Mouse (Mus musculus) forebrain, postnatal 0 days (tissue): ENCODE data around the gene Mrpl55. TPM values are rescaled to one million over a fixed set of nuclear protein-coding genes. Genes with fewer than 3 reads are reported as not detected.

Experiments used
- ATAC-seq: fragments of 200-750 bp; cut with Nextera tagmentation; 2 replicates; pipeline ENCODE4 v1.8.0; 2017; ENCODE audit warnings: mild to moderate bottlenecking, moderate library complexity
- DNase-seq: peaks from one replicate; pipeline ENCODE4 v3.0.0-alpha.2; 2015
- H3K27ac ChIP-seq: fragments of 300-500 bp; sonication (generic); 2 replicates; pipeline ENCODE4 v1.5.1; 2014; ENCODE audit warnings: low read depth, mild to moderate bottlenecking, antibody characterized with exemption, low read length, moderate library complexity, mixed read lengths
- H3K27me3 ChIP-seq: fragments of 300-500 bp; sonication (generic); 2 replicates; pipeline ENCODE4 v1.6.1; 2014; ENCODE audit warnings: mild to moderate bottlenecking, low read length, mixed read lengths; ENCODE audit not compliant: insufficient read depth
- H3K36me3 ChIP-seq: fragments of 300-500 bp; sonication (generic); 2 replicates; pipeline ENCODE4 v1.6.1; 2014; ENCODE audit warnings: mild to moderate bottlenecking, moderate library complexity; ENCODE audit not compliant: insufficient read depth
- H3K4me1 ChIP-seq: fragments of 300-500 bp; sonication (generic); 2 replicates; pipeline ENCODE4 v1.6.1; 2014; ENCODE audit warnings: antibody characterized with exemption; ENCODE audit not compliant: insufficient read depth
- H3K4me2 ChIP-seq: fragments of 300-500 bp; sonication (generic); 2 replicates; pipeline ENCODE4 v1.6.1; 2014; ENCODE audit warnings: low read depth, mild to moderate bottlenecking, moderate library complexity
- H3K4me3 ChIP-seq: fragments of 300-500 bp; sonication (generic); 2 replicates; pipeline ENCODE4 v1.5.1; 2014; ENCODE audit warnings: low read depth, low read length, mixed read lengths
- H3K9ac ChIP-seq: fragments of 300-500 bp; sonication (generic); 2 replicates; pipeline ENCODE4 v1.6.1; 2014; ENCODE audit warnings: mild to moderate bottlenecking
- H3K9me3 ChIP-seq: fragments of 300-500 bp; sonication (generic); 2 replicates; pipeline ENCODE4 v1.6.1; 2016; ENCODE audit warnings: low read length
- CTCF ChIP-seq: sonication (generic); IDR thresholded peaks from 2 replicates; pipeline ENCODE4 v1.5.1; 2016; ENCODE audit warnings: antibody characterized with exemption, control low read depth, low read depth
- WGBS: fragments of 180-500 bp; shearing (Covaris S2); extraction: QIAGEN DNeasy Blood & Tissue Kit; methylation state at CpG from one replicate; pipeline ENCODE4 v1.1.7; 2014; 5-methylcytosine and 5-hydroxymethylcytosine counted together
- polyA plus RNA-seq: library from polyadenylated mRNA; unstranded; fragments of >200 nt; fragmentation: Nextera tagmentation; extraction: Ambion mirVana; gene quantifications from 2 replicates; pipeline ENCODE4 v1.2.1, GENCODE M21; 2015
- total RNA-seq: library from RNA; depleted of rRNA; stranded (reverse); fragments of >200 nt; gene quantifications from 2 replicates; pipeline ENCODE4 v1.2.3, GENCODE M21; 2014

Mrpl55 gene
- total and polyA plus RNA-seq, 2 experiments from 2014 or later = 45.2 to 124 TPM

- Histone ChIP-seq H3K27ac (no peak overlapping the region), H3K4me3 (no peak overlapping the region), H3K4me1 (0 out of 2 replicates have a peak, but pooled peaks cover 7% of the 10 kb centered on the region), H3K27me3 (no peaks in the 10 kb centered on the region), H3K36me3 (no peaks in the 10 kb centered on the region), H3K9me3 (no peaks in the 10 kb centered on the region), H3K4me2 (no peak overlapping the region), H3K9ac (no peak overlapping the region)
- no peak for ATAC-seq
- peak; percentile 50 for TF ChIP-seq CTCF
- DNase-seq = no peak
Measured at GRCm38 (mm10) chr11:59219064-59219463, 16.8 kb downstream of the Mrpl55 start.

DNA sequence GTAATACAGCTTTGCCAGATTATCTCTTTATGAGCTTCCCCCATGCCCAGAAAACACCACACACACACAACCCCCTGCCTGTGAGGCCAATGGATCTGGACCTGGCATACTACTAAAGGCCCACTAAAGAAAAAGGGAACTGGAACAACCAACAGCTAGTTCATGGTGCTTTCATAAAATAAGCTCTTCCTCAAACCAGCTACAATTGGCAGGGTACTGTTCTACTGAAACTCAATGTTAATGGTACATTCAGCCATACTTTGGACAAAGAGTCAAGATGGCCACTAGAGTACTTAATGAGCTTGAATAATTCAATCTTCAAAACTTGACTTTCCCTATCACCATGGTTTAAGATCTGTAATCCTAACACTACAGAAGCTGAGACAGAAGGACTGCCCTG, 19.3 kb downstream of the Mrpl55 start:
- H3K36me3 ChIP-seq = no peaks in the 10 kb centered on the region
- peaks cover 24% of the 10 kb centered on the region for H3K4me1 ChIP-seq
- no peaks in the 10 kb centered on the region for H3K27me3 ChIP-seq
- no peaks in the 10 kb centered on the region for H3K9me3 ChIP-seq
- no peak overlapping the region for H3K4me2 ChIP-seq
- TF ChIP-seq CTCF = no peak
- H3K9ac ChIP-seq = no peak overlapping the region
- no peak overlapping the region for H3K4me3 ChIP-seq
- no peak for ATAC-seq
- DNase-seq = no peak
- no peak overlapping the region for H3K27ac ChIP-seq

DNA sequence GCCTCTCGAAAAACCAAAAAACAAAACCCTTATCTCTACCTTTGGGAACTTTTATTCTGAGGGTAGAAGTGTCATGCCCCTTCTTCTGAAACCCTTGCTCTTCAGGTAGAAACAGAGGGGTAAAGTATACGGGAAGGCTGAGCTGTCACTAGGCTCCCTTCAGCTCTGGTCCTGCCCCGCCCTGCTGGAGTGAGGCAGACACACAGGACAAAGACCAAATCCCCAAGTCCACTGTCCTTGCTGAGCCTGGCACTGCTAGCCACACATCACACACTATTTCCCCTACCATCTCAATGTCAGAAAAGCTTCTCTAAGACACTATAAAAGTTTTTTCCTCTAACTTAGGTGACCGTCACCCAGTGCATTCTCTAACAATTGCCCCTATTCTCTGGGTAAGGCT, 20.0 kb downstream of the Mrpl55 start:
- H3K27me3 ChIP-seq = no peaks in the 10 kb centered on the region
- no peaks in the 10 kb centered on the region for H3K9me3 ChIP-seq
- peaks cover 27% of the 10 kb centered on the region for H3K4me1 ChIP-seq
- TF ChIP-seq CTCF = no peak
- H3K4me3 ChIP-seq = no peak overlapping the region
- H3K36me3 ChIP-seq = no peaks in the 10 kb centered on the region
- WGBS = 91% methylated on average over 4 of the region's 4 CpGs
- H3K9ac ChIP-seq = no peak overlapping the region
- ATAC-seq (no peak), DNase-seq (no peak)
- H3K4me2 ChIP-seq = no peak overlapping the region
- no peak overlapping the region for H3K27ac ChIP-seq

DNA sequence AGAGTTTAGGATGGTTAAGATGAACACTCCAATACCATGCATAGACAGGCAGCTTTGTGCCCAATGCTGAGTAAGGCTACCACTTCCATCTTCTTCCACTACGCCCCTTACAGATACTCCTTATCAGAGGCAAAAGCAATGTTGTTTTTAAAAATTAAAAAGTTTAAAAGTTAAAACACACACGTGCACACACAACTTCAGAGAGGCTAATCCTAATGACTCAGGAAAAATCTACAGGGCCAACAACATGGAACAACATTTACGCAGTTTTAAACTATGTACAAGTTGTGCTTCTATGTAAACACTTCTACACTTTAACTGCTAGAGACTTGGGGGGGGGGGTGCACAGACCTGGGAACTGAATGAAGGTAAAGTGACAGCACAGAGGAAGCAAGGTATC, 21.7 kb downstream of the Mrpl55 start:
- 97% methylated on average over 3 of the region's 3 CpGs for WGBS
- no peak for TF ChIP-seq CTCF
- H3K27me3 ChIP-seq = no peaks in the 10 kb centered on the region
- no peak overlapping the region for H3K4me3 ChIP-seq
- DNase-seq = no peak
- peaks cover 33% of the 10 kb centered on the region for H3K4me1 ChIP-seq
- H3K9me3 ChIP-seq = no peaks in the 10 kb centered on the region
- H3K4me2 ChIP-seq = no peak overlapping the region
- H3K9ac ChIP-seq = no peak overlapping the region
- ATAC-seq = no peak
- H3K36me3 ChIP-seq = no peaks in the 10 kb centered on the region
- no peak overlapping the region for H3K27ac ChIP-seq

DNA sequence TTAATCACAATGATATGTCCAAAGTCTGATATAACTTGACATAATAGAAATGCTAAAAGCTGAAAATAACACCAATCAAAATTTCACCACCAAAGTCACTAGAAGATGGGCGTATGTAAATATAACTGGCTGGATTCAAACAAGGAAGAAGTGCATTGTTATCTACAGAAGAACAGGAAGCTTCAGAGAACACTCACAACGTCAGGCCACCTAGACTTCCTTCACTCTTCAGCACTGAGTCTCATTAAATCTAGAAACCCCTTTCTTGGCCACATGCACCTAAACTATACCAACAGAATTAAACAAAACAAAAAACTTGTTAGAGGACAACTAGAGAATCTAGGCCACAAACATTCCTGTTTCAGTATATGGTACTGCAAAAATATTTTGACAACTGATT, 22.2 kb downstream of the Mrpl55 start:
- H3K4me2 ChIP-seq = no peak overlapping the region
- DNase-seq = no peak
- TF ChIP-seq CTCF = no peak
- no peak overlapping the region for H3K27ac ChIP-seq
- H3K36me3 ChIP-seq = no peaks in the 10 kb centered on the region
- 71% methylated on average over 2 of the region's 2 CpGs for WGBS
- peaks cover 33% of the 10 kb centered on the region for H3K4me1 ChIP-seq
- H3K27me3 ChIP-seq = no peaks in the 10 kb centered on the region
- H3K9ac ChIP-seq = no peak overlapping the region
- ATAC-seq = no peak
- H3K9me3 ChIP-seq = no peaks in the 10 kb centered on the region
- H3K4me3 ChIP-seq = no peak overlapping the region

- no peak overlapping the region for H3K27ac ChIP-seq
- no peak overlapping the region for H3K4me3 ChIP-seq
- no peak overlapping the region for H3K9ac ChIP-seq
- DNase-seq (no peak), ATAC-seq (no peak)
- peaks cover 33% of the 10 kb centered on the region for H3K4me1 ChIP-seq
- H3K27me3 ChIP-seq = no peaks in the 10 kb centered on the region
- H3K9me3 ChIP-seq = no peaks in the 10 kb centered on the region
- TF ChIP-seq CTCF = no peak
- 83% methylated on average over 2 of the region's 2 CpGs for WGBS
- no peaks in the 10 kb centered on the region for H3K36me3 ChIP-seq
- no peak overlapping the region for H3K4me2 ChIP-seq
Measured at GRCm38 (mm10) chr11:59225167-59225566, 22.9 kb downstream of the Mrpl55 start.

DNA sequence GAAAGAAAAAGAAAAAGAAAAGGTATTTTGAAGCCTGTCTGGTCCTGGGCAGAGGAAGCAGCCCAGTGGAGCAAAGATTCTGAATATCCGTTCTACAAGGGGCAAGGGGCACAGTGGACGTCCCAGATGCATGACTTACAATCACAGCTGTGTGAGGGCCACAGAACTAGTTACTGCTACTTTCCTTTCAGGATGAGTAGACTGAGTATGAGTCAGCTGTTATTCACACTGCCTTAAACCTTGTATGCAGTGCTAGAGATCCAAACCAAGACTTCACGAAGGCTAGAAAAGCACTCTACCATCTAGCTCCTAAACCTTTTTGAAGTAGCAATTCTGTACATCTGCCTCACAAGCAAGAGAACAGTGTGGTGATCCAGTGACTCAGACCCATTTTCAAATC, 24.0 kb downstream of the Mrpl55 start:
- no peaks in the 10 kb centered on the region for H3K27me3 ChIP-seq
- no peaks in the 10 kb centered on the region for H3K36me3 ChIP-seq
- no peak overlapping the region for H3K27ac ChIP-seq
- ATAC-seq (no peak), DNase-seq (no peak)
- TF ChIP-seq CTCF = no peak
- peak overlapping the region; percentile 99 for H3K4me3 ChIP-seq
- H3K9me3 ChIP-seq = no peaks in the 10 kb centered on the region
- H3K9ac ChIP-seq = peak overlapping the region; percentile 96; the same call in 1 of the 2 replicates
- H3K4me1 ChIP-seq = peaks cover 33% of the 10 kb centered on the region
- peak overlapping the region; percentile 92 for H3K4me2 ChIP-seq
- 57% methylated on average over 3 of the region's 3 CpGs for WGBS
